Comparison of ENCODE assay signal across 8 mouse cellular contexts in genomic region chr10:80158307-80158986, GRCm38 (mm10). TPM values are rescaled to one million over a fixed set of nuclear protein-coding genes. Genes with fewer than 3 reads are reported as not detected.
DNase-seq lines count a peak whose midpoint lies in the region; ATAC-seq and TF ChIP-seq lines count a peak whose summit lies in the region.

No protein-coding gene starts in this region.

- H3K4me2 ChIP-seq in heart, postnatal 0 days (ENCODE audit: low read depth, low read length) = peak overlapping the region; percentile 65

- H3K9ac ChIP-seq in heart, postnatal 0 days (replicated peaks; ENCODE audit: low read depth, low read length) = no peak overlapping the region

- H3K9me3 ChIP-seq in embryonic facial prominence, embryonic 10.5 days = no peaks in the 10 kb centered on the region
- H3K9me3 ChIP-seq in heart, postnatal 0 days (replicated peaks; ENCODE audit: control insufficient read depth, low read length) = no peaks in the 10 kb centered on the region

- peaks cover 53% of the 10 kb centered on the region for H3K36me3 ChIP-seq in embryonic facial prominence, embryonic 10.5 days (replicated peaks)
- H3K36me3 ChIP-seq in heart, postnatal 0 days (replicated peaks; ENCODE audit: control insufficient read depth, insufficient read depth, low read length) = peaks cover 44% of the 10 kb centered on the region
- H3K36me3 ChIP-seq in splenic B cell, adult 2 months (ENCODE audit: control insufficient read depth, insufficient read depth, low read length, poor library complexity, severe bottlenecking) = peaks cover 28% of the 10 kb centered on the region

- WGBS in embryonic facial prominence, embryonic 10.5 days = 13% methylated on average over 18 of the region's 18 CpGs
- 13% methylated on average over 18 of the region's 18 CpGs for WGBS in heart, postnatal 0 days

- TF ChIP-seq EP300 in heart, postnatal 0 days (IDR thresholded peaks at IDR 0.05; ENCODE audit: low read depth) = peak; percentile 25; the same call in 1 of the 2 replicates

- peak overlapping the region; percentile 59 for H3K4me3 ChIP-seq in embryonic facial prominence, embryonic 10.5 days
- no peak overlapping the region for H3K4me3 ChIP-seq in heart, postnatal 0 days (ENCODE audit: low read depth, low read length)

- peaks cover 100% of the 10 kb centered on the region for H3K4me1 ChIP-seq in embryonic facial prominence, embryonic 10.5 days
- peaks cover 50% of the 10 kb centered on the region for H3K4me1 ChIP-seq in heart, postnatal 0 days (ENCODE audit: control insufficient read depth, insufficient read depth)

- ATAC-seq in heart, postnatal 0 days (ENCODE audit: insufficient read depth, low read depth) = peak; percentile 2
- ATAC-seq in megakaryocyte, adult 5-6 weeks (ENCODE audit: poor library complexity, severe bottlenecking) = peak; percentile 50

- TF ChIP-seq CTCF in heart, postnatal 0 days (IDR thresholded peaks at IDR 0.05; ENCODE audit: low read depth) = no peak

- DNase-seq in urinary bladder, postnatal 25 days (ENCODE audit: low spot score) = peak; percentile 54
- no peak for DNase-seq in urinary bladder, adult 2 months (ENCODE audit: low spot score)
- DNase-seq in embryonic facial prominence, embryonic 10.5 days (ENCODE audit: low spot score) = peak; percentile 76
- DNase-seq in heart, postnatal 0 days (ENCODE audit: low spot score) = peak; percentile 71
- DNase-seq in kidney, postnatal 14 days = peak; percentile 86
- DNase-seq in splenic B cell, adult 2 months (ENCODE audit: low read depth, low spot score) = peak; percentile 84
- DNase-seq in ovary, adult 18-20 months (ENCODE audit: low spot score) = no peak

- no peaks in the 10 kb centered on the region for H3K27me3 ChIP-seq in embryonic facial prominence, embryonic 10.5 days (replicated peaks; ENCODE audit: low read depth, poor library complexity, severe bottlenecking)
- H3K27me3 ChIP-seq in heart, postnatal 0 days (ENCODE audit: control insufficient read depth, insufficient read depth, low read length) = no peaks in the 10 kb centered on the region
- no peaks in the 10 kb centered on the region for H3K27me3 ChIP-seq in splenic B cell, adult 2 months (ENCODE audit: control insufficient read depth, insufficient read depth, low read length, poor library complexity, severe bottlenecking)

- H3K27ac ChIP-seq in embryonic facial prominence, embryonic 10.5 days (replicated peaks) = peak overlapping the region; percentile 94
- peak overlapping the region; percentile 95 for H3K27ac ChIP-seq in heart, postnatal 0 days (ENCODE audit: low read depth)

RNA-seq across cellular contexts. Expression of gene Cirbp, which starts 7.3 kb away (rescaled TPM):
- 249 and 276 TPM in 2 replicates for polyA plus RNA-seq in urinary bladder, adult 2 months (2012; rRNA removed)
- 93.2 and 110 TPM in 2 replicates for polyA plus RNA-seq in embryonic facial prominence, embryonic 10.5 days (2016; fragmentation: Nextera tagmentation; extraction: Ambion mirVana)
- total RNA-seq in heart, postnatal 0 days (2014; rRNA removed; ENCODE audit: low replicate concordance) = 121 and 163 TPM in 2 replicates
- 208 and 330 TPM in 2 replicates for polyA plus RNA-seq in heart, postnatal 0 days (2015; fragmentation: Nextera tagmentation; extraction: Ambion mirVana)
- total RNA-seq in megakaryocyte, adult 5-6 weeks (2015) = 11.7 and 13.8 TPM in 2 replicates
- total RNA-seq in megakaryocyte, adult 5-6 weeks (2017) = 29.3 and 32.1 TPM in 2 replicates

RNA-seq across cellular contexts. Expression of gene Midn, which starts 10.4 kb away (rescaled TPM):
- polyA plus RNA-seq in urinary bladder, adult 2 months (2012; rRNA removed) = 21.2 and 30.5 TPM in 2 replicates
- polyA plus RNA-seq in embryonic facial prominence, embryonic 10.5 days (2016; fragmentation: Nextera tagmentation; extraction: Ambion mirVana) = 22.2 TPM in 2 replicates
- total RNA-seq in heart, postnatal 0 days (2014; rRNA removed; ENCODE audit: low replicate concordance) = 100 and 122 TPM in 2 replicates
- polyA plus RNA-seq in heart, postnatal 0 days (2015; fragmentation: Nextera tagmentation; extraction: Ambion mirVana) = 12.4 and 15.8 TPM in 2 replicates
- 29.5 and 29.6 TPM in 2 replicates for total RNA-seq in megakaryocyte, adult 5-6 weeks (2015)
- 22.4 and 36.1 TPM in 2 replicates for total RNA-seq in megakaryocyte, adult 5-6 weeks (2017)

RNA-seq across cellular contexts. Expression of gene 1600002K03Rik, which starts 14.3 kb away (rescaled TPM):
- polyA plus RNA-seq in urinary bladder, adult 2 months (2012; rRNA removed) = 18.4 and 21.5 TPM in 2 replicates
- polyA plus RNA-seq in embryonic facial prominence, embryonic 10.5 days (2016; fragmentation: Nextera tagmentation; extraction: Ambion mirVana) = 10.8 and 12.0 TPM in 2 replicates
- total RNA-seq in heart, postnatal 0 days (2014; rRNA removed; ENCODE audit: low replicate concordance) = 0.66 and 8.9 TPM in 2 replicates
- 4.6 and 5.7 TPM in 2 replicates for polyA plus RNA-seq in heart, postnatal 0 days (2015; fragmentation: Nextera tagmentation; extraction: Ambion mirVana)
- 19.3 and 21.0 TPM in 2 replicates for total RNA-seq in megakaryocyte, adult 5-6 weeks (2015)
- 18.8 and 20.9 TPM in 2 replicates for total RNA-seq in megakaryocyte, adult 5-6 weeks (2017)

RNA-seq across cellular contexts. Expression of gene Cbarp, which starts 17.8 kb away (rescaled TPM):
- polyA plus RNA-seq in urinary bladder, adult 2 months (2012; rRNA removed) = 9.2 and 12.2 TPM in 2 replicates
- 4.9 and 8.5 TPM in 2 replicates for polyA plus RNA-seq in embryonic facial prominence, embryonic 10.5 days (2016; fragmentation: Nextera tagmentation; extraction: Ambion mirVana)
- total RNA-seq in heart, postnatal 0 days (2014; rRNA removed; ENCODE audit: low replicate concordance) = 2.8 and 5.9 TPM in 2 replicates
- 1.0 and 1.1 TPM in 2 replicates for polyA plus RNA-seq in heart, postnatal 0 days (2015; fragmentation: Nextera tagmentation; extraction: Ambion mirVana)
- total RNA-seq in megakaryocyte, adult 5-6 weeks (2015) = 1.6 and 2.2 TPM in 2 replicates
- total RNA-seq in megakaryocyte, adult 5-6 weeks (2017) = 1.4 TPM in 1 of 2 replicates, not detected in the other

RNA-seq across cellular contexts. Expression of gene Atp5d, which starts 20.0 kb away (rescaled TPM):
- 367 and 372 TPM in 2 replicates for polyA plus RNA-seq in urinary bladder, adult 2 months (2012; rRNA removed)
- polyA plus RNA-seq in embryonic facial prominence, embryonic 10.5 days (2016; fragmentation: Nextera tagmentation; extraction: Ambion mirVana) = 491 and 493 TPM in 2 replicates
- 970 and 972 TPM in 2 replicates for total RNA-seq in heart, postnatal 0 days (2014; rRNA removed; ENCODE audit: low replicate concordance)
- 1,858 and 1,876 TPM in 2 replicates for polyA plus RNA-seq in heart, postnatal 0 days (2015; fragmentation: Nextera tagmentation; extraction: Ambion mirVana)
- total RNA-seq in megakaryocyte, adult 5-6 weeks (2015) = 161 and 162 TPM in 2 replicates
- 31.0 and 34.7 TPM in 2 replicates for total RNA-seq in megakaryocyte, adult 5-6 weeks (2017)

Comparison
In these comparisons a context has a peak if more than half of its experiments do, and no peak if none do; other contexts are left out.
1. DNase-seq: peak in urinary bladder, postnatal 25 days (single experiment), embryonic facial prominence, embryonic 10.5 days (single experiment), heart, postnatal 0 days (single experiment), kidney, postnatal 14 days (single experiment) and splenic B cell, adult 2 months (single experiment); none in urinary bladder, adult 2 months (single experiment) and ovary, adult 18-20 months (single experiment).